Mouse (Mus musculus): ENCODE measurements at regions not wholly inside any gene's neighbourhood (a gene's known extent, or its start where the extent isn't known, plus 50 kb on each side); places are given as distances from the start of the nearest gene placed in this dataset.

DNA sequence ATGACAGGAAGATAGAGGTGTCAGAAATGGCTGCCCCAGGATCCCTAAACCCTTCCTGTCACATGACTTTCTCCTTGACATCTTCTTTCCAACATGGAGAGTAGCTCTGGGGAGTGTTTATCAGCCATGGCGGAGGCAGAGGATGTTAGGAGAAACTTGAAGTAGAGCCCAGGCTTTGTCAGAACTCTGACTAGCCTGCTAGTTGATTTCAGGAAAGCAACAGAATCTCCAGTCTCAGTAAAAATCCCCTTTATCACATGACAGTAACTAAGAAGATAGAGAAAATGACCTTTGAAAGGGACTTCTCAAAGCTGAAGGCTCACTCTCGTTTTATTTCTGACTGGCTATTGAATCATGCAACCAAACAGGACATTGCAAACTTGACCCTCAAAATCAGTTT, 76.3 kb upstream of the Glrp1 start:
- Histone ChIP-seq H3ac (ENCODE audit: control insufficient read depth, insufficient read length, low read depth) (no peak overlapping the region), H3K79me3 (ENCODE audit: low read depth) (no peaks in the 10 kb centered on the region)

DNA sequence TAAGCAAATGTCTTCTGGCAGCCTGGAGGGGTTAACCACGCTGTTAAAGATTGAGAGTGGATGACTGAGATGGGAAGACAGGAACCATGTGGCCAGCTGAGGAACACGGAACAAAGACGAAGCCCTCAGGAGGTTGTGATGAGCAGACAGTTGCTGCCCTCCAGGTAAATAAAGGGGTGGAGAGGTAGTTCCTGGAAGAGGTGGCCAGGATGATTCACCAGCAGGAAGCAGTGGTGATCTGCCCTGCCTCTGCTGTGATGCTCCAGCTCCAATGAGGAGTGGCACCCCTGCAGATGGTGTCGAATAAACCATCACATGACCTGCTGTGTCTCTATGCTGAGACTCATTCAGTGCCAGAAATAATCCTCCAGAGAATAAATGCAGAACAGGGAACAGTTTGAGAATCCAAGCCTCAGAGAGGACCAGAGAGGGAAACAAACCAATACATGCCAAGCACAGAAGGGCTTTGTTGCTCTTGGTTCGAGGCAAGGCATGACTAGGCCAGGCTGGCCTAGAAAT, 74.7 kb upstream of the Glrp1 start:
- TF ChIP-seq CTCF (IDR thresholded peaks at IDR 0.05; ENCODE audit: control insufficient read depth, insufficient read depth, insufficient read length) (no peak), MAX (IDR thresholded peaks at IDR 0.05) (no peak), CEBPB (IDR thresholded peaks at IDR 0.05; ENCODE audit: low read depth) (no peak), MYOD1 (IDR thresholded peaks at IDR 0.05; ENCODE audit: control insufficient read depth, insufficient read length, low read depth) (no peak), USF1 (IDR thresholded peaks at IDR 0.05; ENCODE audit: low read depth) (peak; percentile 93), FOSL1 (IDR thresholded peaks at IDR 0.05; ENCODE audit: insufficient read depth, low read length, poor library complexity, severe bottlenecking) (no peak), MYOG (IDR thresholded peaks at IDR 0.05; ENCODE audit: control insufficient read depth, extremely low read depth, insufficient read length) (no peak)
- Histone ChIP-seq H3K4me3 (ENCODE audit: insufficient read depth, poor library complexity, severe bottlenecking) (no peak overlapping the region), H3K79me3 (ENCODE audit: low read depth) (no peaks in the 10 kb centered on the region), H3K79me2 (ENCODE audit: control insufficient read depth, insufficient read depth) (no peaks in the 10 kb centered on the region), H3K36me3 (ENCODE audit: control insufficient read depth, insufficient read depth) (no peaks in the 10 kb centered on the region), H3ac (ENCODE audit: control insufficient read depth, insufficient read length, low read depth) (no peak overlapping the region), H3K27me3 (ENCODE audit: control insufficient read depth, insufficient read depth, insufficient read length) (no peaks in the 10 kb centered on the region)

More for the DNA sequence above, 76.3 kb upstream of the Glrp1 start:
- TF ChIP-seq CTCF (IDR thresholded peaks at IDR 0.05; ENCODE audit: control insufficient read depth, insufficient read depth, insufficient read length) (no peak), USF1 (IDR thresholded peaks at IDR 0.05; ENCODE audit: low read depth) (no peak), MAX (IDR thresholded peaks at IDR 0.05) (no peak), CEBPB (IDR thresholded peaks at IDR 0.05; ENCODE audit: low read depth) (no peak), MYOD1 (IDR thresholded peaks at IDR 0.05; ENCODE audit: control insufficient read depth, insufficient read length, low read depth) (no peak), FOSL1 (IDR thresholded peaks at IDR 0.05; ENCODE audit: insufficient read depth, low read length, poor library complexity, severe bottlenecking) (no peak), MYOG (IDR thresholded peaks at IDR 0.05; ENCODE audit: control insufficient read depth, extremely low read depth, insufficient read length) (no peak)
- H3K79me2 ChIP-seq (ENCODE audit: control insufficient read depth, insufficient read depth): no peaks in the 10 kb centered on the region
- H3K27me3 ChIP-seq (ENCODE audit: control insufficient read depth, insufficient read depth, insufficient read length): no peaks in the 10 kb centered on the region
- no peaks in the 10 kb centered on the region for H3K36me3 ChIP-seq (ENCODE audit: control insufficient read depth, insufficient read depth)
- no peak overlapping the region for H3K4me3 ChIP-seq (ENCODE audit: insufficient read depth, poor library complexity, severe bottlenecking)

- no peak overlapping the region for H3ac ChIP-seq (ENCODE audit: control insufficient read depth, insufficient read length, low read depth)
- no peaks in the 10 kb centered on the region for H3K79me2 ChIP-seq (ENCODE audit: control insufficient read depth, insufficient read depth)
- H3K4me3 ChIP-seq (ENCODE audit: insufficient read depth, poor library complexity, severe bottlenecking): no peak overlapping the region
- H3K36me3 ChIP-seq (ENCODE audit: control insufficient read depth, insufficient read depth): no peaks in the 10 kb centered on the region
- TF ChIP-seq CEBPB (IDR thresholded peaks at IDR 0.05; ENCODE audit: low read depth) (no peak), MYOG (IDR thresholded peaks at IDR 0.05; ENCODE audit: control insufficient read depth, extremely low read depth, insufficient read length) (no peak)
- no peaks in the 10 kb centered on the region for H3K79me3 ChIP-seq (ENCODE audit: low read depth)
- no peaks in the 10 kb centered on the region for H3K27me3 ChIP-seq (ENCODE audit: control insufficient read depth, insufficient read depth, insufficient read length)
These were observed 68.4 kb upstream of the Glrp1 start for GRCm38 (mm10) chr1:88578231-88578620.

DNA sequence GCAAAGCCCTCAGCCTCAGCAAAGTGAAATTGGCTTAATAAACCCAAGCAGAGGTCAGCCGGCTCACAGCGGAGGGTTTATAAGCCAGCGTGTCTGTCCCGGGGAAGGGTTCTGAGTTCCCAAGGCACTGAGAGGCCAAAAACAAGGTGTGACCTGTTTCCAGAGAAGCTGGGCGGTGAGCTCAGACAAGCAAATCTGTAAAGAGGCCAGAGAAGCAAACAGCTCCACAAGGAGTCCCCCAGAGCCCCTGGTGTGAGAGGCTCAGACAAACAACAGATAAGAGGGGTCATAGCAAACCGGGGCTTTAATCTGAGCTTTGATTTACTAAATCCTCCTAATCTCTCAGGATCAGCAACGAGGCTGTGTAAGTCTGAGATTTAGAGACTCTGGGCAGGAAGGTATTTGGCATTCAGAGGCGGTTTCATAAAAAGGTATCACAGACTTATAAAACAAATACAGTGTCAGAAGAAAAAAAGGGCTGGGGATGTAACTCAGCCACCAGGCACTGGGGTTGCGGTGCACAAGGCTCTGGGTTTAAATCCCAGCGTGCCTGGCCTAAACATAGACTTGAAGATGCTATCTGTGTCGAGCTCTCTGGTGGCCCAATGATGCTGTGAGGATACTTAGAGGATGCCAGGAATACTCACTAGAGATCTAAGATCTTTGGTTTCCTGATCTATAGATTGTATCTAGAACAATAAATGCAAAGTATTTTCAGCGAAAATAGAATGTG, 67.8 kb upstream of the Glrp1 start:
- no peak overlapping the region for H3K4me3 ChIP-seq (ENCODE audit: insufficient read depth, poor library complexity, severe bottlenecking)
- no peaks in the 10 kb centered on the region for H3K27me3 ChIP-seq (ENCODE audit: control insufficient read depth, insufficient read depth, insufficient read length)
- no peak overlapping the region for H3ac ChIP-seq (ENCODE audit: control insufficient read depth, insufficient read length, low read depth)
- H3K79me3 ChIP-seq (ENCODE audit: low read depth): no peaks in the 10 kb centered on the region
- H3K79me2 ChIP-seq (ENCODE audit: control insufficient read depth, insufficient read depth): no peaks in the 10 kb centered on the region
- TF ChIP-seq MYOD1 (IDR thresholded peaks at IDR 0.05; ENCODE audit: control insufficient read depth, insufficient read length, low read depth) (no peak), CTCF (IDR thresholded peaks at IDR 0.05; ENCODE audit: control insufficient read depth, insufficient read depth, insufficient read length) (no peak), FOSL1 (IDR thresholded peaks at IDR 0.05; ENCODE audit: insufficient read depth, low read length, poor library complexity, severe bottlenecking) (no peak), CEBPB (IDR thresholded peaks at IDR 0.05; ENCODE audit: low read depth) (no peak), MAX (IDR thresholded peaks at IDR 0.05) (no peak), USF1 (IDR thresholded peaks at IDR 0.05; ENCODE audit: low read depth) (no peak), MYOG (IDR thresholded peaks at IDR 0.05; ENCODE audit: control insufficient read depth, extremely low read depth, insufficient read length) (no peak)
- no peaks in the 10 kb centered on the region for H3K36me3 ChIP-seq (ENCODE audit: control insufficient read depth, insufficient read depth)

DNA sequence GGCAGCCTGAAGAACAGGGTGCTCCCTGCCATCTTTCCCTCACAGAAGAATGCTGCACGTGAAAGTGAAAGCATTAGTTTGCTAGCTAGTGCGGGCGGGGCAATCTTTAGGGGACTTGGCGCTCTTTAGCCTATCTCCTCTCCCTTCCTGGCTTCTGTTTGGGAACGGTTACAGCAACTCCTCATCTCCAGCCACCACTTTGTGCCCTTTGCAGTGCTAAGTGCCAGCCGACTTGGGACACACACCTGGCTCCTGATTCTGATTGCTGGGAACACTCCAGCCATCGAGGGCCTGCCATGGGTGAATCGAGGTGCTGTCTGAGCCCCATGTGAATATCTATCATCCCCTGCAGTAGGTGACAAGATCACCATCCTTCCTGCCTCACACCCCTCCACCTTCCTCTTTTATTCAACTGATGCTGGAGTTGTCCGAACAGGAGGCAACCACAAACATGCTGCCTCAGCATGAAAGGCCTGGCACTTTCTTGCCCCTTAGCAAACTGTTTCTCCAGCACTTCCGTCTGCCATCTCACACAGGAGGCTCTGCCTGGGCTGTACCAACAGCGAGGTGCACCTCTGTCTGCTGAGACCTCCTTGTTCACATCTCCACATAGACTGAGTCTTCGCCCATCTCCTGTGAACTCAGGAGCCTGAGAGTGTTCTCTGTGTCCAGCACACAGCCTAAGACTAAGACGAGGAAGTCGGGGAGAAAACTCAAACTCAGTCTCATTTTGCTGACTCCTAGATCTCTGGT, 66.2 kb upstream of the Glrp1 start:
- no peaks in the 10 kb centered on the region for H3K27me3 ChIP-seq (ENCODE audit: control insufficient read depth, insufficient read depth, insufficient read length)
- H3K79me2 ChIP-seq (ENCODE audit: control insufficient read depth, insufficient read depth): no peaks in the 10 kb centered on the region
- no peak overlapping the region for H3ac ChIP-seq (ENCODE audit: control insufficient read depth, insufficient read length, low read depth)
- H3K79me3 ChIP-seq (ENCODE audit: low read depth): no peaks in the 10 kb centered on the region
- H3K36me3 ChIP-seq (ENCODE audit: control insufficient read depth, insufficient read depth): no peaks in the 10 kb centered on the region
- H3K4me3 ChIP-seq (ENCODE audit: insufficient read depth, poor library complexity, severe bottlenecking): no peak overlapping the region
- no peak for TF ChIP-seq CTCF (IDR thresholded peaks at IDR 0.05; ENCODE audit: control insufficient read depth, insufficient read depth, insufficient read length)
- no peak for TF ChIP-seq FOSL1 (IDR thresholded peaks at IDR 0.05; ENCODE audit: insufficient read depth, low read length, poor library complexity, severe bottlenecking)
- TF ChIP-seq CEBPB (IDR thresholded peaks at IDR 0.05; ENCODE audit: low read depth): no peak
- TF ChIP-seq MAX (IDR thresholded peaks at IDR 0.05): no peak
- no peak for TF ChIP-seq MYOD1 (IDR thresholded peaks at IDR 0.05; ENCODE audit: control insufficient read depth, insufficient read length, low read depth)
- TF ChIP-seq MYOG (IDR thresholded peaks at IDR 0.05; ENCODE audit: control insufficient read depth, extremely low read depth, insufficient read length): no peak
- TF ChIP-seq USF1 (IDR thresholded peaks at IDR 0.05; ENCODE audit: low read depth): no peak

Data from C2C12 (cell line).